Mouse (Mus musculus): ENCODE measurements around the gene Dvl3. TPM values are rescaled to one million over a fixed set of nuclear protein-coding genes. Genes with fewer than 3 reads are reported as not detected.

Dvl3 gene
- total RNA-seq, 1 experiment from 2014 or later: 5.5 TPM

DNA sequence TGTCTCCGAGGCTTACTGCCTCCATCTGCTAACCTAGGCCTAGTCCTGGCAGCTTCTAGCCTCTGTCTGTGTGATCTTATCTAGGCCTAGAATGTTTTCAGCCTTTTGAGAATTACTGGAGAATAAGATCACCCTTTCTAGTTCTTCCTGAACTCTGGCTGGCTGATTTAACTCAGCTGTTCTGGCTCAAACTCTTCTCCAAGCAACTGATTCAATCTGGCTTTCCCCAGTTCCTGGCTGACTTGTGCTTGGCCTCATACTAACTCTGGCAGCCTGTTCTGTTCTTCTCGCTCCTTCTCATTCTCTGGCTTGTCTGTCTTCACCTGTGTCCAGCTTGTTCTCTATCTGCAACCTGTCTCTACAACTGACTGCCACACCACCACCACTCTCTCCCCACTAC is 25.5 kb upstream of the Dvl3 start:
- ATAC-seq (replicated peaks; ENCODE audit: insufficient number of reproducible peaks, low FRiP score, low TSS enrichment, poor library complexity, severe bottlenecking): no peak

DNA sequence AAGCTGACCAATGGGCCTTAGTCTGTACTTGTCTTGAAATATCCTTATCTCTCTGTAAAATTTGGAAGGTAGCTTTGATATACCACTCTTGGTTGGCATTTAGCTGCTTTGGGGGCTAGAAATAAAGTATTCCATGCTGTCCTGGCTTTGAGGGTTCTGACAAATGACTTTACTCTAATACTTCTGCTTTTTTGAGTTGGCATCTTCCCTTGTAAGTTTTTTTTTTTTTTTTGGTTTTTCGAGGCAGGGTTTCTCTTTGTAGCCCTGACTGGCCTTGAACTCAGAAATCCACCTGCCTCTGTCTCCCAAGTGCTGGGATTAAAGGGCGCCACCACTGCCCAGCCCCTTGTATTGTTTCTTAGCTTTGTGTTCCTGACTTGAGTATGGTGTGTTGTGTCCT is 23.3 kb upstream of the Dvl3 start:
- no peak for ATAC-seq (replicated peaks; ENCODE audit: insufficient number of reproducible peaks, low FRiP score, low TSS enrichment, poor library complexity, severe bottlenecking)

DNA sequence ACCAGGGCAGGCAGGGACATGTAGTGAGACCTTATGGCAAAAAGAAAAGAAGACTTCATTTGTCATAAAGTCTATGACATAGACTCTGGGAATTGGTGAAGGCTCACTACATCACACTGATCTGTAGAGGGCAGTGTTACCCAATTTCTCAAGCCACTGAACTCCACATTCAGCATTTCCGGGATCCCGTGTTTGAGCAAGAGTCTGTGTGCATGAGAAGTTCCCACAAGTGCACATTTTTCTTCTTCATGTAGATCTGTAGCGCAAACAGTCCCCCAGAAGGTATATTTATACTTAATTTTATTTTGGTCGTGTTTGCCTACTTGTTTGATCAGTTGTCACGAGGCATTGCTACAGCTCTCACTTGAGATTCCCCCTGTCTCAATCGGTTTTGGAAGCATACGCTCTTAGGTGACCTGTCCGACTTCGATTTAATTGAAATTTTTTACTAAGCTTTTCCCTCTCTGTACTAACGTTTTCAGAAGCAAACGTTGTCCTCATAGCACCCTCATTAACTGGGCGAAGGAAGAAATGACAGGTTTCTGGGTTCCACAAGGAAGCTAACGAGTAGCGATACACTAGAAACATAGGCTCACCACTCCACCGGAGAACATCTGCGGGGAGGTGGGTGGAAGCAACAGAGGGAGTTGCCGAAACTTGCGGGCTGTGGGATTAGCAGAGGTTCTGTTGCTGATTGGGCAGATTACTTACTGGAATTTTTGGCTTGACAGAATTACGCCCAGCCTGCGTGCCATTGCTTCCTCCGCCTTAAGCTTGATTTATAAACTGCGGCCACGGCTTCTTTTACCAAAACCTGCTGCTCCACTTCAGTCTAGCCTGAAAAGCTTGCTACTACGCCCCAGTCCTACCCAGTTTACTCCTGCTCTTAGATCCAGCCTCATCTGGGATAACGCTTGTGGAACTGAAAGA is 19.8 kb upstream of the Dvl3 start:
- ATAC-seq (replicated peaks; ENCODE audit: insufficient number of reproducible peaks, low FRiP score, low TSS enrichment, poor library complexity, severe bottlenecking): peak; percentile 75

DNA sequence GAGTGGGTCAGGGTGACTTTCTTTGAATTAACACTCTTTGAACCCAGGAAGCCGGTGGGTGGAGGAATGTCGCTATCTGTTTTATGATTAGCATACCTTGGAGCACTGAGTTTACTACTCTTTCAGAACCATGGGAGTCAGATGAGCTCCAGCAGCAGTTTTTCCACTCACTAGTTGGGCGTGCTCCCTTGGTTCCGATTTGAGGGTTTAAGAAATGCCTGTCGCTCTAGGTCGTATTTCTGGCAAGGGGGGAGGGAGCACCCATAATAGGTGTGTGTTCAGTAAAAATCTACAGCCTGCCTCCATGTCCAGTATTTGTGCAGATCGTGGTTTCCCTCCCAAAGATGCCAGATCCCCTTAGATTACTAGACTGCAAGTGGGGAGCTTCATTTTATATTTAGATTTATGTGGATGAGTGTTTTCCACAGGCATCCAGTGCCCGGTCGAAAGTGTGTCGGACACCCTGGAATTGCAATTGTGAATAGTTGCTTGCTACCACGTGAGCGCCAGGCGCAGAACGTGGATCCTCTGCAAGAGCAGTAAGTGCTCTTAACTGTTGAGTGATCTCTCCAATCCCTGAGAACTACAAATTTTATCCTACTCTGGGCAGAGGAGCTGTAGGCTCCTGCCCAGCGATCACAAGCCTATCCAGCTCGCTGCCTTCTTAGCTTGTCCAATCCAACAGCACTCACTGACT is 18.7 kb upstream of the Dvl3 start:
- ATAC-seq (replicated peaks; ENCODE audit: insufficient number of reproducible peaks, low FRiP score, low TSS enrichment, poor library complexity, severe bottlenecking): no peak

DNA sequence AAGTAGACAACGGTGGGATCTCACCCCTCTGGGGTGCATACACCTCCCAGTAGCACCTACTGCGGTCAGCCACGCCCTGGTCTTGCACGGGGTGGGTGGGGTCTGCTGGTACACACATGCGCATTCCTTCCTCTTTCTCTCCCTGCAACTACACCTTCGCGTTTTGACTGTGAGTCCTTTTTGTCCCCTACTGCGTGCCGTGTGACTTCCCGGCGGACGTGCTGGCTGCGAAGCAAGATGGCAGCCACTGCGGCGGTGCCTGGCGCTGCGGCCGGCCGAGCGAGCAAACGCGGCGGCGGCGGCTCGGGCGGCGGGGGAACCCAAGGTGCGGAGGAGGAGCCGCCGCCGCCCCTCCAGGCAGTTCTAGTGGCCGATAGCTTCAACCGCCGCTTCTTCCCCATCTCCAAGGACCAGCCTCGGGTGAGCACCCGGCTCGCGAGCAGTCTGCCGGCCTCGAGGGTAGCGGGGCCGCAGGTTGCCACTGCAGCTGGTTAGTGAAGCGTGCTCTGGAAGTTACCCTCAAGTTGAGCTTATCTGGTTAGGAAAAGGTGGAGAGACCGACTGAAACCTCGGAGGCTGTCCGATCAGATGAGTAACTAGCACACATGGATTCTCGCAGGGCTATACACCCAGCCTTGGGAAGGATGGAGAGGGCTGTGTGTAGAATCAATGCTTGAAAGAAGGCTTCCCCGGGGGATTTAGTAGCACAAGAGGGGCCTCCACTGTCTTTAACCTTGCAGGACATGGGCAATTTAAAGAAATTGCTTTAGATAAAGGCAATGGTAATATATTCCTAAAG is 17.9 kb upstream of the Dvl3 start, which contains the start of gene Eif2b5:
Eif2b5 (plus strand) TSS at position 141 of the 799 bp plus-strand sequence.
- peak; percentile 95 for ATAC-seq (replicated peaks; ENCODE audit: insufficient number of reproducible peaks, low FRiP score, low TSS enrichment, poor library complexity, severe bottlenecking)

GRCm38 (mm10) chr16:20506000-20506399 is 10.8 kb upstream of the Dvl3 start:
- ATAC-seq (replicated peaks; ENCODE audit: insufficient number of reproducible peaks, low FRiP score, low TSS enrichment, poor library complexity, severe bottlenecking): no peak

DNA sequence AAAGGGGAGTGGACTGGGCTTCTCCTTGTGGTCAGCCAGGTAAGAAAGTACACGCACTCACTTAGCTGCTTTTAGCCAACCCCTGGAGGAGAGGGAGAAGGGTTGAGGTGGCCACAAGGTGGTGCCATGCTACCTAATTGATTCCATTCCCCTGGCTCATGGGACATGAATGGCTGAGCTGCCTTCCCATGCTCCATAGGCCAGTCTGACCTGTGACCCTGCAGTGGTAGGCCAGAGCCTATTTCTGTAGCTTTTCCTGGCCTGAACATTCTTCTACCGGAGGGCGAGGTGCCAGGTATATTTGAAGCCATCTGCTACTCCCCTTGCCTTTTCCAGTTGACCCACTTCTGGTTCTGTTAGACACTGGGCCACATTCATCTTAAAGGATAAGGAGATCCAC is 7.4 kb upstream of the Dvl3 start:
- no peak for ATAC-seq (replicated peaks; ENCODE audit: insufficient number of reproducible peaks, low FRiP score, low TSS enrichment, poor library complexity, severe bottlenecking)

GRCm38 (mm10) chr16:20511277-20511847 is 5.4 kb upstream of the Dvl3 start:
- ATAC-seq (replicated peaks; ENCODE audit: insufficient number of reproducible peaks, low FRiP score, low TSS enrichment, poor library complexity, severe bottlenecking): no peak

DNA sequence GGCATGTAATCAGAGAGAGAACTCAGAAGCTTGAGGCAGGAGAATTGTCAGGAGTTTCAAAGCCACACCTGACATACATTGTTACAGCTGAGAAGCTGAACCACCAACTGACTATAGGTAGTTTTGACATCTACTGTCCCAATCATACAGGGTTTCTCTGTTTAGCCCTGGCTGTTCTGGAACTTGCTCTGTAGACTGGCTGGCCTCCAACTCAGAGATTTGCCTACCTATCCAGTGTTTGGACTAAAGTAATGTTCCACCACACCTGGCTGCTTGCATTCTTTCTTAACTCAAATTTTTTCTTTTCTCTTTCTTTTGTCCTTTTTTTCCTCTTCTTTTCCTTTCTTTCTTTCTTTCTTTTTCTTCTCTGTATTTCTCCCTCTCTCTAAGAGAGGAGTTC is 750 bp upstream of the Dvl3 start:
- ATAC-seq (replicated peaks; ENCODE audit: insufficient number of reproducible peaks, low FRiP score, low TSS enrichment, poor library complexity, severe bottlenecking): no peak

DNA sequence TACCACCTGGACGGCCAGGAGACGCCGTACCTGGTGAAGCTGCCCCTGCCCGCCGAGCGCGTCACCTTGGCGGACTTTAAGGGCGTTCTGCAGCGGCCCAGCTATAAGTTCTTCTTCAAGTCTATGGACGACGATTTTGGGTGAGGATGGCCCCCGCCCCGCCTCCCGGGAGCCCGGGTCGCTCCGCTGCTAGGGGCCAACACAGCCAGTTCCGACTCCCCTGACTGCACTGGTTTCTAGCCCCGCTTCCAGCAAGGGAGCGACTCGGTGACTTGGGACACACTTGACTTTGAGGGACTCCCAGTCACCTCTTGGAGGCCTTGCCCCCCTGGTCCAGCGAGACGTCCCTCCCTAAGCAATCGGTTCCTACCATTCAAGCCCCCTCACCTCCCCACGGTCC is 434 bp downstream of the Dvl3 start:
- ATAC-seq (replicated peaks; ENCODE audit: insufficient number of reproducible peaks, low FRiP score, low TSS enrichment, poor library complexity, severe bottlenecking): no peak

DNA sequence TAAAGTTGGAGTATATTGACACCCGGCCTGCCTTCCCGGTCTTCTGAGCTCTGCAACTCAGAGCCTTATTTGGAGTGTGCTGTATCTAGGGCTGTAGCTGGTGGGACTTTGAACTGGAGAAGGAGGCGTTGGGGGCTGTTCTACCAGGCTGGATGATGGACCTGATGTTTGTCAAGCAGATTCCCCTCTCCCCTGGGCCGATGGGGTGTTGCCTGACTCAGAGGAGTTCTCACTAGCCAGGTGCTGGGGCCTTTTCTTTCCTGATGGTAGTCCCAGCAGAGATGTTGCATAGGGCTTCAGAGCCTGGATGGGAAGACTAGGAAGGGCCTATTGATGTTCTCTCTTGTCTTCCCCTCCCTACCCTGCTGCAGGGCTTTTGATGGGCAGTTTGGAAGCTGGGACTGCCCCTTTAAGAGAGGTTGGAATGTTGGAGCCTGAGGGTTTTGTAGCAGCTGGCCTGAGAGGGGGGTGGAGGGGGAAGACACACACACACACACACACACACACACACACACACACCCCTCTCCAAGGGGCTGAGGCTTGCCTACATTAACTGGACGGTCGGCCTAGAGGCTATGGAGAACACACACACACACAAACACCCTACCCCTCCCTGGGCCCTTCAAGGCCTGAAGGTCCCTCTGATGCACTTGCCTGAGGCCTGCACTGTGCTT is 1.1 kb downstream of the Dvl3 start:
- ATAC-seq (replicated peaks; ENCODE audit: insufficient number of reproducible peaks, low FRiP score, low TSS enrichment, poor library complexity, severe bottlenecking): no peak

DNA sequence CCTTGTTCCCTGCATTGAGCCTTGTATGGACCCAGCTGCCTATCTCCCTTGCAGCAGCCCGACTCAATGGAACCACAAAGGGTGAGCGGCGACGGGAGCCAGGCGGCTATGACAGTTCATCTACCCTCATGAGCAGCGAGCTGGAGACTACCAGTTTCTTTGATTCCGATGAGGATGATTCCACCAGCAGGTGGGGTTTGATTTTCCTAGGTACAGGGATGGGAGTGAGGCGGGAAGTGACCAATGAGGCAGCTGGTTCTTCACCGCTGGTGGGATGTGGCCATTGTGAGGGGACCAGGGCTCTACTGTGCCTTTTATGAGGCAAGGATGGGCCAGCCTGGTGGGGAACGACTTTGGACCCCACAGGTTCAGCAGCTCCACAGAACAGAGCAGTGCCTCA is 7.1 kb downstream of the Dvl3 start:
- no peak for ATAC-seq (replicated peaks; ENCODE audit: insufficient number of reproducible peaks, low FRiP score, low TSS enrichment, poor library complexity, severe bottlenecking)

- no peak for ATAC-seq (replicated peaks; ENCODE audit: insufficient number of reproducible peaks, low FRiP score, low TSS enrichment, poor library complexity, severe bottlenecking)
These were observed 12.0 kb downstream of the Dvl3 start for GRCm38 (mm10) chr16:20528779-20529178.

GRCm38 (mm10) chr16:20529375-20529774 is 12.6 kb downstream of the Dvl3 start:
- no peak for ATAC-seq (replicated peaks; ENCODE audit: insufficient number of reproducible peaks, low FRiP score, low TSS enrichment, poor library complexity, severe bottlenecking)

GRCm38 (mm10) chr16:20530941-20531340 is 14.2 kb downstream of the Dvl3 start:
- no peak for ATAC-seq (replicated peaks; ENCODE audit: insufficient number of reproducible peaks, low FRiP score, low TSS enrichment, poor library complexity, severe bottlenecking)

DNA sequence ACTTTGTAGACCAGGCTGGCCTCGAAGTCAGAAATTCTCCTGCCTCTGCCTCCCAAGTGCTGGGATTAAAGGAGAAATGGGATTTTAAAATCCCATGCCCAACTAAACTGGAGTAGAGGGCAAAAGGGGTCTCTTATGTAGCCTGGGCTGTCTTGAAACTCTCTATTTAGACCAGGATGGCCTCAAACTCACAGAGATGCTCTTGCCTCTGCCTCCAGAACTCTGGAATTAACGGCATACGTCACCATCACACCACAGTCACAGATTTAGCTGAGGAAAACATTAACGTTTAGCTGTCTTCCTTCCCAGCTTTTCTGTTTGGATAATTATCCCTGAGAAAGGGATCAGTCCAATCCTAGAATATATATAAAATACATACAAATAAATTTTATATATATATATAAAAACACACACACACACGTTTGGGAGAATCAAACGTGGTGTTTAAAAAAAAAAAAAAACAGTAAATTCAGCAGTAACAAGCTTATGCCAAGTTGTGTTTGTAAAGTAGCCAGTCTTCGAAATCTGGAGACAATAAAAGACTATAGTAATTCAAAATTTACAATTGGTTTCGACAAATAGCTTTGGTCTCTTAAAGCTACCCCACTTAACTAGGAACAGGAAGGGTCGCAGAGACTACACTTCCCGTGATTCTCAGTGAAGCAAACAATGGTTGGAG is 18.0 kb downstream of the Dvl3 start:
- ATAC-seq (replicated peaks; ENCODE audit: insufficient number of reproducible peaks, low FRiP score, low TSS enrichment, poor library complexity, severe bottlenecking): no peak

DNA sequence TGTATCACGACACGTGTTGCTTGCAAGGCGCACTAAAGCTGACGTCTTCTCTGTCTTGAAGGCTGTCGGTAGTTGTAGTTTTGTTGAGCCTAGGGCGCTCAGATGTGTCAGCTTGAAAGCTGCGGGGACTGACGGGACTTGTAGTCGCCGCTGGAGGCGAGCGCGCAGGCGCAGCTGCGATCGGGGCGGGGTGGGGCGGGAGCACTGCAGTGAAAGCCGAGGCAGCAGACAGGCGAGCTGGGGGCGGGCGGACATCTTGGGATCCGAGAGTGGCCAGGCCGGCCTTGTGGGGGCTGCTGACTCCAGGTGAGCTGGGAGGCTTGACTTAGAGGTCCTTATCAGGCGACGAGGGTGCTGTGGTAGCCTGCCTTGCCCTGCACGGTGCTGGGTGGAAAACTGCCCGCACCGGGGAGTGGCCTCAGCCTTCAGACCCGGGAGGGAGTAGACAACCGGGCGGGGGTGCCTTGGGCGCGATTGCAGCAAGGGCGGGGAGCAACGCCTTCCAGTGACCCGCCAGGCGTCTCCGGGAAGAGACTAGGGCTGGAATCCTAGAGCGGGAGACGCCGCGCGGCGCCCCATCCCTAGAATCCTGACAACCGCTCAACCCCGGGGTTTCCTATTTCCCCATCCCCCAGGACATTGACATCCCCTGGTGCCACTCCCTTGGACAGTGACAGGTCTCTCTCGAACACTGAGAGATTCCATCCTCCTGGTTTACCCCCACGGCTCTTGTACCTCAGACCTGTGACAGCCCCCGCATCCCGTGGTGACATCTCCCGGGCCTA is 18.7 kb downstream of the Dvl3 start, which contains the start of gene Ap2m1:
Ap2m1 (plus strand) TSS at position 183 of the 785 bp plus-strand sequence.
- peak; percentile 98 for ATAC-seq (replicated peaks; ENCODE audit: insufficient number of reproducible peaks, low FRiP score, low TSS enrichment, poor library complexity, severe bottlenecking)
